Mouse (Mus musculus): ENCODE data around the gene Gm8108.
"Not testable (repeated sequence)": the region's sequence is repeated elsewhere in the genome, so short reads cannot be mapped to it uniquely, and the experiment has no call there.

GRCm38 (mm10) chr14:4110426-4110825, at the start of gene Gm8108:
- TF ChIP-seq POLR2A (IDR thresholded peaks at IDR 0.05; ENCODE audit: low read depth, low read length); CTCF (conservative IDR thresholded peaks at IDR 0.05; ENCODE audit: insufficient read depth, insufficient read length, low read depth, low read length): not testable (repeated sequence)

All from kidney, adult 2 months (tissue).